Mouse (Mus musculus) gastrocnemius, postnatal 36 days (tissue): ENCODE data around the gene P4ha3. TPM values are rescaled to one million over a fixed set of nuclear protein-coding genes. Genes with fewer than 3 reads are reported as not detected.
A peak's percentile ranks its signal among the peaks of the same experiment; 100 is the strongest.
"Not testable (repeated sequence)": the region's sequence is repeated elsewhere in the genome, so short reads cannot be mapped to it uniquely, and the experiment has no call there.

ENCODE experiments used
- DNase-seq, 2 experiments: peaks; one replicate each; pipeline ENCODE4 v3.0.0; 2022
- intact Hi-C: fragments of 180-260 bp; cut with DNase I; formaldehyde crosslinking; loops from one replicate; pipeline ENCODE4 v1.15.1; 2025
- long read RNA-seq, 2 experiments: library from polyadenylated mRNA; stranded (forward); transcript quantifications; one replicate each; pipeline ENCODE4 v2.0.0; 2021
- total RNA-seq, 2 experiments: library from RNA; stranded (reverse); gene quantifications; 2 replicates each; pipeline ENCODE4 v1.2.3; 2021

The P4ha3 gene
- under 1 TPM; 0.32 to 0.36 TPM for total RNA-seq
- long read RNA-seq, experiment 1, partial matches to known transcripts: 1 of 1 reads
- long read RNA-seq, experiment 1, other reads (novel, unspliced or antisense): 0 of 1 reads
- long read RNA-seq, experiment 2: 0 reads

GRCm38 (mm10) chr7:100285383-100285782 is at the start of gene P4ha3:
P4ha3 (plus strand) TSS chr7:100285520.
- intact Hi-C loops: no loop called here
- DNase-seq: no peak

DNA sequence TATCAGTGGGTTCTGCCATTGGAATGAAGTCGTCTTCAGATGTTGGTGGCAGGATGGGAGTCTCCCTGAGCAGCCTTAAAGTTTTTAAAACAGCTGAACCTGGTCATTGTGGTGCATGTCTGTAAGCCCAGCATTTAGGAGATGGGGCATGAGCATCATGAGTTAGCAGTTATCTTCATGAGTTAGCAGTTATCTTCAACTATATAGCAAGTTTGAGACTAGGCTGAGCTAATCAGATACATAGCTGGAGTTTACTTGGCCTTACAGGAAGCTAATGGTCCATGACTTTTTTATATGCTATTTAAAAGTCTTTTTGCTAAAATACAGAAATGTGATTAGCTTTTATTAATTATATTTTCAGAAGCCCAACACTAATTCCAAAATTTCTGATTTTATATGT is 47.0 kb upstream of the P4ha3 start:
- intact Hi-C loops: no loop called here
- DNase-seq: no peak

GRCm38 (mm10) chr7:100240601-100241000 is 44.7 kb upstream of the P4ha3 start:
- no peak for DNase-seq
- intact Hi-C loops: no loop called here

GRCm38 (mm10) chr7:100243007-100243406 is 42.3 kb upstream of the P4ha3 start:
- intact Hi-C loops: no loop called here
- no peak for DNase-seq

DNA sequence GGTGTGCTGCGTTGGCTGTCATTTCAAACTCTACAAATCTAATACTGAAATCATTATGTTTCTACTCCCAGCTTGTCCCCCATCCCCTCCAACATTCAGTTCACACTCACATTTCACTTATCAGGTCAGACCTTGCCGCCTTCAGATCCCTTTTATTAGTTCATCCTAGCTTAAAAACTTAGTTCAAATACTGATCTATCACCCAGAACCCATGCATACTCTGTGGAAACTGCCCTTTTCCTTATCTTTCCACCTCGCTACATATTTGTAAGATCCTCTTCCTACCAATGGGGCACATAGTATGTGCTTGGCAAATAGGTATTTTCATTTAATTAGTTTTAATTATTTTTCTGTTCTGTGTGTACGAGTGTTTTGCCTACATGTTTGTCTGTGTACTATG is 41.1 kb upstream of the P4ha3 start:
- intact Hi-C loops: no loop called here
- no peak for DNase-seq

- DNase-seq: peak in 1 of 2 experiments; percentile 9
- intact Hi-C loops: no loop called here
Measured at GRCm38 (mm10) chr7:100245176-100245575, 40.1 kb upstream of the P4ha3 start.

- intact Hi-C loops: no loop called here
- DNase-seq: no peak
Measured at GRCm38 (mm10) chr7:100250667-100251066, 34.7 kb upstream of the P4ha3 start.

- intact Hi-C loops: no loop called here
- DNase-seq: no peak
Measured at GRCm38 (mm10) chr7:100262350-100262749, 23.0 kb upstream of the P4ha3 start.

DNA sequence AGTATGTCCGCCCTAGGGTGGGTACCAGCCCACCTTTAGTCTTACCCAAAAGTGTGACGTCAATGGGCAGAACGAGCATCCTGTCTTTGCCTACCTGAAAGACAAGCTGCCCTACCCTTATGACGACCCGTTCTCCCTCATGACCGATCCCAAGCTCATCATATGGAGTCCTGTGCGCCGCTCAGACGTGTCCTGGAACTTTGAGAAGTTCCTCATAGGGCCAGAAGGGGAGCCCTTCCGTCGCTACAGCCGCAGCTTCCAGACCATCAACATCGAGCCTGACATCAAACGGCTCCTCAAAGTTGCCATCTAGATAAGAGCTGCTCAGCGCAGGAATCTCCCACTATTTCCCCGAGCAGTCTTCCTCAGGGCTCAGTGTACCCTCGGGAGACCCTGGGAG is 20.4 kb upstream of the P4ha3 start:
- DNase-seq, intact Hi-C loops: not testable (repeated sequence)

GRCm38 (mm10) chr7:100272369-100272768 is 13.0 kb upstream of the P4ha3 start:
- no peak for DNase-seq
- intact Hi-C loops: no loop called here

DNA sequence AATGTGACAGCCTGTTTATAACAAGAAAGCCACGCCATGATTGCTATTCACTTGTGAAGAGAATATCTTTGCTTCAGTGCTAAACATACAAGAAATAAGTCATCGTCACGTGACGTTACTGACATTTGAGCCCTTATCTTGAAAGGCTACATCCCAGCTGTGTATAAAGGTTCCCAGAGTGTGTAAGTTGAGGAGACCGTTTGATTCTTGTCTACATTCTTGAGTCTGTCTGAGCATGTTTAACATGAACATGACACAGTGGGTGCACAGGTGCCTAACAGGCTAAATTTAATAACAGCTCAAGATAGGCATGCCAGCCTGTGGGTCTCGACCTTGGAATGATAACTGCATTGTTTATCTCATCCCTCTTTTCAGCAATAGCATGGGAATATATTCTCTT is 10.8 kb upstream of the P4ha3 start:
- intact Hi-C loops: no loop called here
- no peak for DNase-seq

GRCm38 (mm10) chr7:100276397-100276796 is 8.9 kb upstream of the P4ha3 start:
- intact Hi-C loops: no loop called here
- DNase-seq: no peak

DNA sequence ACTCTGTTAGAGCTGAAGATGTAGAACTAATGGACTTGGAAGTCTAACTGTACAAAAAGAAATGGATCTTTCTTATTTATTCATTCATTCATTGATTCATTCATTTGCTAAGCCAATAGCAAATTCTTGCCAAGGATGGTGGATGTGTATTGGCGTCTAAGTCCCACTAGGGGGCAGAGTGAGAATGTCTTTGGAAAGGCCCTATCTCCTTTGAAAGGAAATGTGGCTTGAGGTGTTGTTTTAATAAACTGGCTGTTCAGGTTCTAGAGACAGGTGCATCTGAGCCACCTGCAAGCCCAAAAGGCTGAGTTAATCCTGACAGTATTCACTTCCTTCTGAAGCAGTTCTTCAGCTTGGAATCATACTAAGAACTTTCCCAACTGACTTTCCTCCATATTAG is 5.5 kb upstream of the P4ha3 start:
- intact Hi-C loops: loop anchor here (2.0 to 5.0 kb wide), 2 partner anchors 47 to 112 kb away; no protein-coding TSS in a partner anchor
- DNase-seq: no peak

GRCm38 (mm10) chr7:100281596-100281995 is 3.7 kb upstream of the P4ha3 start:
- intact Hi-C loops: loop anchor here (5.0 kb wide), 1 partner anchor 111 kb away; no protein-coding TSS in a partner anchor

GRCm38 (mm10) chr7:100283298-100283697 is 2.0 kb upstream of the P4ha3 start:
- intact Hi-C loops: loop anchor here (5.0 kb wide), 1 partner anchor 109 kb away; no protein-coding TSS in a partner anchor
- DNase-seq: no peak

More at GRCm38 (mm10) chr7:100281596-100281995, 3.7 kb upstream of the P4ha3 start:
- no peak for DNase-seq

GRCm38 (mm10) chr7:100287748-100288578 is 2.6 kb downstream of the P4ha3 start:
- DNase-seq: no peak

GRCm38 (mm10) chr7:100288622-100289021 is 3.3 kb downstream of the P4ha3 start:
- DNase-seq: peak; percentile 31 to 49
- intact Hi-C loops: no loop called here

More at GRCm38 (mm10) chr7:100287748-100288578, 2.6 kb downstream of the P4ha3 start:
- intact Hi-C loops: no loop called here

DNA sequence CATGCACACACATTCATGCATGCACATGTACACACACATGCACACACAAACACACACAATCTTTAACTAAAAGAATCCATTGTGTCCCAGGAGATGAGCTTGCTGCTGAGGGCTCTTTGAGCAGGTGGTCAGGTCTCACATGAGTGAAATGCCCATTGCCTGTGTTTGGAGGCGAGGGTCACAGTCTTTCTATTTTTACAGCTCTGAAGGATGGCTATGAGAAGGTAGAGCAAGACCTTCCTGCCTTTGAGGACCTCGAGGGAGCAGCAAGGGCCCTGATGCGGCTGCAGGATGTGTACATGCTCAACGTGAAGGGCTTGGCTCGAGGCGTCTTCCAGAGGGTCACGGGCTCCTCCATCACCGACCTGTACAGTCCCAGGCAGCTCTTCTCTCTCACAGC is 8.2 kb downstream of the P4ha3 start:
- intact Hi-C loops: no loop called here
- DNase-seq: no peak

DNA sequence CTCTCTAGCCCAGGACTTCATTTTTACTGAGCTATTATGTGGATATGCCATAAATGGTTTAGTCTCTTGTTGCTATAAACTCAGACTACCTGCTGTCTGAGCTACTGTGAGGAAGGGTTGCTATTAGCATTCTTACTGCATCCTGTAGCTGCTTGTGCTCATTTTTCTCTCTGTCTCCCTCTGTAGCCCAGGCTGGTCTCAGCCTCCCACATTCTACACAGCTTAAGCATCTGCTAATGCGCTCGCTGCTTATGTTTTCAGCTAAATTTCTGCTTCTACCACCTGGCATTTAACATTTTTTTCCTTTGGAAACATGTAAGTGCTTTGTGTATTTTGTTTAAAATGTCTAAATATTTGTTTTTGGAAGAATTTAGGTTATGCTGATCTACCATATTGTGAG is 10.4 kb downstream of the P4ha3 start:
- intact Hi-C loops: no loop called here
- no peak for DNase-seq

- intact Hi-C loops: no loop called here
- DNase-seq: no peak
Measured at GRCm38 (mm10) chr7:100296699-100297098, 11.4 kb downstream of the P4ha3 start.

GRCm38 (mm10) chr7:100298861-100299510 is 13.7 kb downstream of the P4ha3 start:
- no peak for DNase-seq
- intact Hi-C loops: no loop called here
